Mouse (Mus musculus) gastrocnemius, adult 2 months (tissue): ENCODE data around the gene 5830473C10Rik. TPM values are rescaled to one million over a fixed set of nuclear protein-coding genes. Genes with fewer than 3 reads are reported as not detected.

Experiments used
- DNase-seq: peaks from one replicate; pipeline ENCODE4 v3.0.0; 2022
- H3K27ac ChIP-seq: fragments of 200-600 bp; 2 replicates; pipeline ENCODE4 v1.8.1; 2022; ENCODE audit warnings: mild to moderate bottlenecking
- H3K4me3 ChIP-seq: fragments of 200-600 bp; 2 replicates; pipeline ENCODE4 v1.8.1; 2022; ENCODE audit warnings: mild to moderate bottlenecking, moderate library complexity
- CTCF ChIP-seq: fragments of 200-600 bp; IDR thresholded peaks from 2 replicates; pipeline ENCODE4 v1.8.1; 2022; ENCODE audit warnings: antibody characterized with exemption, mild to moderate bottlenecking, moderate library complexity
- intact Hi-C: fragments of 180-260 bp; cut with DNase I; formaldehyde crosslinking; loops from one replicate; pipeline ENCODE4 v1.15.1; 2025
- total RNA-seq, 2 experiments: library from RNA; stranded (reverse); gene quantifications; 2 replicates each; pipeline ENCODE4 v1.2.3; 2021

5830473C10Rik gene
- total RNA-seq, 2 experiments from 2014 or later = not detected

DNA sequence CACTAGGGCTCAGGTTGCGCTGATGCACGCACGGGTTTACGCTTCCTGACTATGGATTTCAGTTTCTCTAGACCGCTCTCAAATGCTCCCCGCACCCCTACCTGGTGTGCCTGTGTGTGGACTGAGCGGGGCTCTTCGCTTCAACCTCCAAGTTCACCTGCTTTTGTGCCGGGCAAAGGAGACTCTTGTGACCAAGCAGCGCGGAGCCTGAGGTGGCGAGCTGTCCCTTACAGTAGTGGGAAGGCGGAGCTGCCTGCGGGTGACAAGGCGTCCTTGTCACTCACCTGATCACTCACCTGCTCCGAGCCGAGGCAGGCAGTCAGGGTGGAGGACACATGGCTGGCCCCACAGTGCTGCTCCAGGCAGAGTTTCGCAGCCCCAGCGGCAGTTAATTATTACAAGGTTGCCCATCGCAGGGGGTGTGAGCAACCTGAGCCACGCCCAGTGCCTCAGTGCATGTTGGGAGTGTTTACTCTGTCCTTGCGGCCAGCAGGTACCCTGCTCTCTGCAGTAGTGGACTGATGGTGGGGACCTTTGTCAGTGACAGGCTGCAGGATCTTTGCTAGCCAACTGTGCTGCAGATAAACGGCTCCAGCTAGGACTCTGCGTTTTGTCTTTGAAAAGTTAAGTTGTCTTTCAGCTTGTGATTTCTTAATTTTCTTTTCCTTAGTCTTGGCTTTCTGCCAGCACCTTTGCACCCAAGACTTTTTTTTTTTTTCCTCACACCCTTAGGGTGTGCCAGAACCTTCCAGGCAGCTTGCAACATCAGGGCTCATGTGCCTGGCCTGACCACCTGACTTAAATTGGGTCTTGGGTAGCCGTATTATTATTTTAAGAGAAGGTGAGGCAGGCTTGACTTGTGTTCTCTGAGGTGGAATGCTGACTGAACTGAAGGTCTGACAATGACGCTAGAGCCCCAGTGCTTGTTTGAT is 79.6 kb downstream of the 5830473C10Rik start, which contains the start of gene Rassf6:
Gene Rassf6 (minus strand): TSS at position 372 of the 932 bp plus-strand sequence.
- intact Hi-C loops = no loop called here
- DNase-seq = no peak
- Histone ChIP-seq H3K4me3 (peak within 1 kb of the TSS; percentile 62), H3K27ac (no peak within 1 kb of the TSS)
- TF ChIP-seq CTCF = no peak

DNA sequence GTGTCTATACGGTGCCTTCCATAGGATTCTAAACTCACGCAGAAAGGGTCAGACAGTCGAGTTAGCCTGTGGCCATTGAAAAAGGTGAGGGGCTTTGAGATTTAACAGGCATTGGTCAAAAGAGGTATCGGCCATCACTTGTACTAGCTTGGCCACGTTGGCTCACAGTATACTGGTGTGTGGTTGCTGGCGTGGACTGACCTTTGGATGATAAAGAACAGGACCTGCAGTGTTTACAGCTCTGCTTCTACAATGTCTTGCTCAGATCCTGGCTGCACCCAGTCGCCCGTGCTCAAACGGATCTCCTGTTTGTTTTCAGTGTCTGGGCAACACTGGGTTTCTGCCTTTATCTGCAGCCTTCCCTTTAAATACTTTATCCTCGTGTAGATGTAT is 80.3 kb downstream of the 5830473C10Rik start:
- Histone ChIP-seq H3K4me3 (no peak overlapping the region), H3K27ac (no peak overlapping the region)
- TF ChIP-seq CTCF = no peak
- intact Hi-C loops = no loop called here
- no peak for DNase-seq

DNA sequence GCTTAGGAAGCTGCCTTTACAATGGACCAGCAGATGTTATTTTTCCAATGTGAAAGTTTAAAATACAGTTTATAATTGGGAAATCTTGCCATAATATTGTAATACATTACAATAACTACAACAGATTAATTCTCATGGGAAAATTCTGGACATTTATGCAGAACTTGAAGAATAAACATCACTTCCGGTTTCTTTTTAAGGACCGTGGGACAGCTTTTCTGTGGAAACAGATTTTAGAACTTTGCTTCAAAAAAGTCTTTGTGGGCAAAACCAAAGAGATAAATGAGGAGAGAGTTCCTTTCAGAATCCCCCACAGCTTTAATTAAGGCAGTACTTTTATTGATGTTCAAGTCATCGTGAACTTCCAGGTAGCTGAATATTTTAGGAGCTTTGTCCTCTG is 84.7 kb downstream of the 5830473C10Rik start:
- Histone ChIP-seq H3K4me3 (no peak overlapping the region), H3K27ac (no peak overlapping the region)
- DNase-seq = no peak
- intact Hi-C loops = no loop called here
- TF ChIP-seq CTCF = no peak

DNA sequence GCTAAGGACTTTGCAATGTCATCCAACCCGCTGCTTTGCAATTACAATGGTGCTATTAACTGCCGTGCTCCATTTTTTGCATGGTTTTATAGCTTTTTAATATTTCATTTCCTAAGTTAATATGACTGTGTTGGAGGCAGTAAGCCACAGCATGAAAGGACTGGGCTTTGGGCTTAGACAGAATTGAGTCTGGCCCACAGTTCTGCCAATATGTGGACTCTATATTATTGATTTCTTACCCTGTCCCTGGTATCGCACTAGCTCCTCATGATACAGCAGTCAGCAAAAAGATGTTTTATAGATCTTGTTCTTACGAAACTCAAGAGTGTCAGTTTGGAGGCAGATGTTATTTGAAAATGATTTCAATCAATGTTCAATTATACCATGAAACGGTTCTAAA is 85.5 kb downstream of the 5830473C10Rik start:
- no peak for TF ChIP-seq CTCF
- intact Hi-C loops = no loop called here
- Histone ChIP-seq H3K27ac (no peak overlapping the region), H3K4me3 (no peak overlapping the region)
- no peak for DNase-seq

Other genes with a start within 250 kb of the 5830473C10Rik start
- 10 to 100 TPM; 48.2 to 55.3 TPM for gene Ankrd17, start 194.5 kb upstream of the 5830473C10Rik start, total RNA-seq
- under 1 TPM; 0.47 to 0.56 TPM for gene Gm9958, start 193.9 kb upstream of the 5830473C10Rik start, total RNA-seq
- under 1 TPM in 1 of 2 experiments, not detected in 1; 0.14 TPM for gene Alb, start 100.2 kb upstream of the 5830473C10Rik start, total RNA-seq
- gene Afp, start 70.4 kb upstream of the 5830473C10Rik start, total RNA-seq = not detected
- not detected for gene Afm, start 42.2 kb upstream of the 5830473C10Rik start, total RNA-seq
- gene Rassf6, start 79.5 kb downstream of the 5830473C10Rik start, total RNA-seq = not detected
- not detected for gene Cxcl5, start 198.3 kb downstream of the 5830473C10Rik start, total RNA-seq
- under 1 TPM in 1 of 2 experiments, not detected in 1; 0.54 TPM for gene Ppbp, start 207.4 kb downstream of the 5830473C10Rik start, total RNA-seq
- gene Pf4, start 211.3 kb downstream of the 5830473C10Rik start, total RNA-seq = 10 to 100 TPM in 1 of 2 experiments, 1 to 10 TPM in 1; 5.4 to 12.4 TPM
- not detected for gene Cxcl3, start 225.0 kb downstream of the 5830473C10Rik start, total RNA-seq
- gene Cxcl15, start 233.4 kb downstream of the 5830473C10Rik start, total RNA-seq = not detected